Mouse (Mus musculus) lung, adult 2 months (tissue): Measurements from ENCODE around the gene Fmnl2.

Experiments used
- CTCF ChIP-seq: fragments of 200-500 bp; IDR thresholded peaks from 2 replicates; pipeline ENCODE4 v1.5.1; 2011; ENCODE audit warnings: mild to moderate bottlenecking, low read length, control low read depth; ENCODE audit not compliant: insufficient read depth
- POLR2A ChIP-seq: fragments of 200-500 bp; IDR thresholded peaks from 2 replicates; pipeline ENCODE4 v1.6.1; 2011; ENCODE audit warnings: low read depth, mild to moderate bottlenecking, control low read depth, low read length, borderline replicate concordance; ENCODE audit errors: extremely low read depth

- TF ChIP-seq CTCF: no peak
- TF ChIP-seq POLR2A: no peak
These were observed 120.4 kb downstream of the Fmnl2 start for GRCm38 (mm10) chr2:52977921-52978675.
